Mouse (Mus musculus) sigmoid colon, adult 10 weeks (tissue): ENCODE measurements around the gene Ggt6. TPM values are rescaled to one million over a fixed set of nuclear protein-coding genes. Genes with fewer than 3 reads are reported as not detected.

ENCODE experiments used
- polyA plus RNA-seq: library from polyadenylated mRNA; stranded (reverse); fragments of 350-450 nt; fragmentation: Illumina TruSeq; extraction: RNeasy Lipid Tissue Mini Kit (QIAGEN cat#74804); gene quantifications from one replicate; pipeline ENCODE4 v1.2.3, GENCODE M21; 2014; ENCODE audit warnings: low read depth, low replicate concordance

Ggt6 gene
- polyA plus RNA-seq, result 1.6 TPM

DNA sequence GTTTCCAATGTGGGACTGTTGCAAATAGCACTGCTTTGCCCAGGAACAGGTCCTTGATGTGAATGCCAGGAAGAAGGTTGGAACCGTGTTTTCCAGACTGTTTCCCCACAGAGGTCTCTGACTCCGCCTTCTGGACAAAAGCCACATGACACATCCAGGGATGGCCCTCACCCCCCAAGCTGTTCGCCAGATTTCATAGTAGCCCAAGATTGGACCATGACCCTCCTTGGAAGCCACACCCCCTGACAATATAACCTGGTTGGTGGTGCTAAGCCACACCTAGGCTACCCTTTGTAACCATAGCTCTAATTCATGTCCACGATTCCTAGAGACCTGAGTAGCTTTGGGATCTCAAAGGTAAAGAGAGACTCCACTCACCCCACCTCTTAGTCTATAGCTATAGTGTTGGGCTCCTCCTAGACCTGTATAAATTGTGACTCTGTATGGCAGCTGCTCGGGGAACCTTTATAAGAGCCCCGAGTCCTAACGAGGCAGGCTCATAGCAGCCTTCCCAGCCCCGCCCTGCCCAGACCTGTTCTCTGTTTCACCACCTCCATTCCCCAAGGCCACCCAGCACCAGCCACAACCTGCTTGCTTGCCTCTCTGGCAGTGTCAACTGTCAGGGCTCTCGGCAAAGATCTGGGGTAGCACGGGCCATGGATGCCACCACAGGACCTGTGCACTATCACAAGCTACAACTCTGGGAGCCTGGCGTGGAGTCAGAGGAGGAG is at the start of gene Ggt6:
Ggt6 (plus strand) TSS at position 564 of the 731 bp plus-strand sequence.

DNA sequence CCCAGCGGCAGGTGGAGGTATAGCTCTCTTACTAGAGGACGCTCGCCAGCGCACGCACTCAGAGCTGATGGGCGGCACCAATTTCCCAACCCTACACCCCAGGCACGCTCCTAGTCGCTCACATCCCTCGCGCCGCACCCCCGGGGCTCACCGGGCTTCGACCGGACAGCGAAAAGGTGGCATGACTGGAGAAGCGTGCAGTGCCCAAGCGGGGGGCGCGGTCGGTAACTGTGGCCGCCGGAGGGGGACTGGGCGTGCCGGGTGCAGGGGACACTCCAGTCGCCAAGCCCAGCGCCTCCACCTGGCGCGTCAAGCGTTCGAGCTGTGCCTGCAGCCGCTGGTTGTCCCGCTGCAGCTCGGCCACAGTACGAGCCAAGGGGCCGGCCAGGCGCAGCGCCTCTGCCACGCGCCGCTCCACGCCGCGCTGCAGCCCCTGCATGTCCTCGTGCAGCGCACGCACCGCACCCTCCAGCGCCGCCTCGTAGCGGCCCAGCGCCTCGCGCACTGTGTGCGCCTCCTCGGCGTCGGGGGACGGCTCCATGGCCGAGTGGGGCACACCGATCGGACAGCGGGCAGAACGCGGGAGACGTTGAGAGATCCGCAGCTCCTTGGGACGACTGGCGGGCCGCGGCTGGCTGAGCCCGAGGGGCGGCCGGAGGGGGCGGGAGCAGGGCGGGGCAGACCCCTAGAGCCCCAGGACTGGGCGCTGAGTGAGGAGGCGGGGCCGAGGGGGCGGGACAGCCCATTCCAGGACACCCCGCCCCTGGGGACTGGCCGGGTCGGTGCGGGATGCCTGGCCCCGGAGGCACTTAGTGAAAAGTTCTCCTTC is 24.0 kb upstream of the Ggt6 start, which contains the start of gene Smtnl2:
Smtnl2 (minus strand) TSS at position 621 of the 829 bp plus-strand sequence.

DNA sequence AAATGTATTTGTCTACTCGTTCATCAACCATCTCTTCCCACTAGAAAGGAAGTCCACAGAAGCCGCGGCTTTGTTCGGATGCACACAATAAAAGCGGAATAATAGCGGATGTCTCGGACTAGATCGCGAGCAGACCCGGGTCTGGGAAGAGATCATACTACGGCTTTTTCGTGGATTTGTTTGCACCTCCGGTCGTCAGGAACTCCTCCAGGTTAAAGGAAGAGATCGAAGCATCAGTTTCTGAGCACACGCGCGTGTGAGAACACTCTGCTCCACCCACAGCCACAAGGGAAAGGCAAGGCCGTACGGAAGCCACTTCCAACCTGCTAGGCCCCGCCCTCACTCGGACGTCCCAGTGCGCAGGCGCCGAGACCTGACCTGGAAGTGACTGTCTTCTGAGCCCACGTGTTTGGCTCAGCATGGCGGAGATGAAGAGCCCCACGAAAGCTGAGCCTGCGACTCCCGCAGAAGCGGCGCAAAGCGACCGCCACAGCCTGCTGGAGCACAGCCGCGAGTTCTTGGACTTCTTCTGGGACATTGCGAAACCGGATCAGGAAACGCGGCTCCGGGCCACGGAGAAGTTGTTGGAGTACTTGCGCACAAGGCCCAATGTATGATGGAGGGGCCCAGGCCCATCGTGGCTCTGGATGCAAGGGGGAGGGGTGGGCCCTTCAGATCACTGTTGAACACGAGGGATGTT is 5.8 kb downstream of the Ggt6 start, which contains the start of gene Mybbp1a:
Mybbp1a (plus strand) TSS at position 391 of the 700 bp plus-strand sequence.

Other genes starting within 250 kb of the Ggt6 start
- not detected for gene Gm43951, start 228.7 kb upstream of the Ggt6 start, polyA plus RNA-seq
- gene 4933427D14Rik, start 228.1 kb upstream of the Ggt6 start, polyA plus RNA-seq, result 12.1 TPM
- gene Txndc17, start 228.0 kb upstream of the Ggt6 start, polyA plus RNA-seq, result 195 TPM
- 15.8 TPM for gene Med31, start 219.9 kb upstream of the Ggt6 start, polyA plus RNA-seq
- gene Slc13a5, start 168.3 kb upstream of the Ggt6 start, polyA plus RNA-seq, result not detected
- gene Xaf1, start 133.9 kb upstream of the Ggt6 start, polyA plus RNA-seq, result 48.8 TPM
- not detected for gene Fbxo39, start 121.1 kb upstream of the Ggt6 start, polyA plus RNA-seq
- gene Tekt1, start 73.1 kb upstream of the Ggt6 start, polyA plus RNA-seq, result not detected
- 0.57 TPM for gene Smtnl2, start 23.8 kb upstream of the Ggt6 start, polyA plus RNA-seq
- 14.2 TPM for gene Mybbp1a, start 5.8 kb downstream of the Ggt6 start, polyA plus RNA-seq
- 0.66 TPM for gene Spns2, start 54.4 kb downstream of the Ggt6 start, polyA plus RNA-seq
- not detected for gene Spns3, start 115.0 kb downstream of the Ggt6 start, polyA plus RNA-seq
- gene Ube2g1, start 171.8 kb downstream of the Ggt6 start, polyA plus RNA-seq, result 149 TPM